Mouse (Mus musculus) frontal cortex, postnatal 10 days (tissue): ENCODE results near the gene Fkbp15.

ENCODE experiments used
- DNase-seq, 2 experiments: peaks; one replicate each; pipeline ENCODE4 v3.0.0; 2022; ENCODE audit warnings: low spot score in 2 of 2, mixed read lengths in 1 of 2

Fkbp15 gene

GRCm38 (mm10) chr4:62318294-62318693 lies 42.1 kb downstream of the Fkbp15 start:
- DNase-seq: no peak

- no peak for DNase-seq
Observed at GRCm38 (mm10) chr4:62316456-62316855, 43.9 kb downstream of the Fkbp15 start.

GRCm38 (mm10) chr4:62314516-62314915 lies 45.8 kb downstream of the Fkbp15 start:
- DNase-seq: no peak

- no peak for DNase-seq
Observed at GRCm38 (mm10) chr4:62313641-62314211, 46.6 kb downstream of the Fkbp15 start.

- no peak for DNase-seq
Observed at GRCm38 (mm10) chr4:62312821-62313220, 47.5 kb downstream of the Fkbp15 start.

- no peak for DNase-seq
Observed at GRCm38 (mm10) chr4:62308406-62308805, 51.9 kb downstream of the Fkbp15 start.

- no peak for DNase-seq
Observed at GRCm38 (mm10) chr4:62306840-62307239, 53.5 kb downstream of the Fkbp15 start.

GRCm38 (mm10) chr4:62306301-62306700 lies 54.0 kb downstream of the Fkbp15 start:
- DNase-seq: no peak

- DNase-seq: no peak
Observed at GRCm38 (mm10) chr4:62303288-62303687, 57.1 kb downstream of the Fkbp15 start.

- no peak for DNase-seq
Observed at GRCm38 (mm10) chr4:62302795-62303194, 57.6 kb downstream of the Fkbp15 start.

GRCm38 (mm10) chr4:62300001-62300400 lies 60.3 kb downstream of the Fkbp15 start:
- DNase-seq: no peak

GRCm38 (mm10) chr4:62297280-62298130 lies 62.8 kb downstream of the Fkbp15 start:
- no peak for DNase-seq

- DNase-seq: no peak
Observed at GRCm38 (mm10) chr4:62294741-62295140, 65.6 kb downstream of the Fkbp15 start.

GRCm38 (mm10) chr4:62293219-62293861 lies 67.0 kb downstream of the Fkbp15 start:
- no peak for DNase-seq

- DNase-seq: peak in 1 of 2 experiments; percentile 2
Observed at GRCm38 (mm10) chr4:62292461-62293180, 67.7 kb downstream of the Fkbp15 start.

- DNase-seq: peak in 1 of 2 experiments; percentile 2
Observed at GRCm38 (mm10) chr4:62290816-62291505, 69.4 kb downstream of the Fkbp15 start.

GRCm38 (mm10) chr4:62289226-62289625 lies 71.1 kb downstream of the Fkbp15 start:
- no peak for DNase-seq

- DNase-seq: peak in 1 of 2 experiments; percentile 4
Observed at GRCm38 (mm10) chr4:62286992-62287900, 73.1 kb downstream of the Fkbp15 start.

- peak; percentile 64 to 80 for DNase-seq
Observed at GRCm38 (mm10) chr4:62286257-62286991, 73.9 kb downstream of the Fkbp15 start.

GRCm38 (mm10) chr4:62285576-62285975 lies 74.8 kb downstream of the Fkbp15 start:
- peak in 1 of 2 experiments; percentile 1 for DNase-seq
